Mouse (Mus musculus): ENCODE data around the gene Gpm6b.

The Gpm6b gene

DNA sequence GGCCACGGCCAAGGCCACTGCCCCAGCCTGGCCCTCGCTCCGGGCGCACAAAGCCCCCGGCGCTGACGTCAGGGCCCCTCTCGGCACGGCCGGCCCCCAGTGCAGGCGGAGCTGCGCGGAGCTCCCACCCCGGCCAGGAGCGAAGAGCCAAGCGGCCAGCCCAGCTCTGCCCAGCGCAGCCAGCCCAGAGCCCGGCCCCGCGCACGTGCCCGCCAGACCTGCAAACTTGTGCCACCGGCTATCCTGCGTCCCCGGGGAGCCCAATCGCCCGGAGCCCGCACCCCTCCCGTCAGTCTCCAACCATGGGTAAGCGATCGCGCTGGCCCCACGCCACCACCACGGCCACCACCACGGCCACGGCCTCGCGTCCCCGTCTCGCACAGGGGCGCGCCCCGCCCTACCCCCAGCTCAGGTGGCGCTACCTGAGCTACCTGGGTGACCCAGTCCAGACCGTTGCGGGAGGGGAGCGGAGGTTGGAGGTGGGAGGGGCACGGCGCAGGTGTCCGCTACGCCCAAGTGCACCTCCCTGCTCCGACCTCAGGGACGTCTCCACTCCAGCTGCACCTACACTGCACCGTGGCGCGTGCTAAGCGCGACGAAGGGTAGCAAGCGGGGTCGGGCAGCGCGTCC, at the start of gene Gpm6b:
TSS of gene Gpm6b (plus strand) at position 81 of the 630 bp plus-strand sequence.
- in situ Hi-C loops (cut with MboI; ENCODE audit: low sequenced_read_pairs), result no loop called here

DNA sequence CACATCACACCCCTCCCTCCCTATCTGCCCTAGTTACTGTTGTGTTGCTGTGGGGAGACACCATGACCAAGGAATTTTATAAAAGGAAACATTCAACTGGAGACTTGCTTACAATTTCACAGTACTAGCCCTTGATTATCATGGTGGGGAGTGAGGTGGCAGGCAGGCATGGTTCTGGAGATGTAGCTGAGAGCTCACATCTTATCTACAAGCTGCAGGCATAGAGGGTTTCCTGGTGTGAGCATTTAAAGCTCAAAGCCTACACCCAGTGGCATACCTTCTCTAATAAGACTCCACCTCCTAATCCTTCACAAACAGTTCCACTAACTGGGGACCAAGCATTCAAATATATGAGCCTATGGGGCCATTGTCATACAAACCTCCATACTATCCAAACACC, 42.4 kb upstream of the Gpm6b start:
- in situ Hi-C loops (cut with MboI; ENCODE audit: low sequenced_read_pairs), result loop anchor here (25.0 kb wide), 1 partner anchor 166 kb away; no protein-coding TSS in a partner anchor

DNA sequence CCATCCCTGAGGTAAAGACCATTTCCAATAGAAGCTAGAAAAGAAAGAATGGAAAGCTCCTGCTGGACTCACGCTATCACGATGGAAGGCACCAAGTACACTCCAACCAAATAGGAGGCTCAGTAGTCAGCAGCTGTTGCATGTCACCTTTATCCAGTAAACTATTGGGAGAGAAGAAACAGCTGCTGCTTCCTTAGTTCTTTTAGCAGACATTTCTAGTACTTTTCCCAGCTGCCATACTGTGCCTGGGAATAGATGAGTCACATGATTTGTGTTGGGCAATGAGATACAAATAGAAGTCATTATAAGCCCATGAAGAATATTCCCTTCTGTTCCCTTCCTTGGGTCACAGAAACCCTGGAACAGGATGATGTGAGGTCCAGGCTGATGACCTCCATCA, 40.4 kb upstream of the Gpm6b start:
- in situ Hi-C loops (cut with MboI; ENCODE audit: low sequenced_read_pairs), result loop anchor here (25.0 kb wide), 1 partner anchor 164 kb away; no protein-coding TSS in a partner anchor

DNA sequence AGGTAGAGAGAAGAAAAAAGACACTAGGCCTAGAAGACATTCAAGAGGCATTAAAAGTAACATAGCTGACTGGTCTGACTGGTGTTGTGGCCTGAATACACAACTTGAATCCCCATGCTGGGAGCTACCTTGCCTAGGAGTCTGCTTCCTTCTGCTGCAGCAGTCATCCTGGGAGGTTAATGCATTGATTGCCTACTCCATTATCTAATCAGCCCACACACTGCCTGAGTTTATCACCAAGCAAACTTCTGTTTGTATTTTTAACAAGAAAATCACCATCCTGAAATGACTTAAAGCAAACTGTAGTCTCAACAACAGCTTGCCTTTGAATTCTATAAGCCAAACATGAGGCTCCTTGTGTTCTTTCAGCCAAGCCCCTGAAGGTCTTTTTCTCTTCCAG, 38.9 kb upstream of the Gpm6b start:
- in situ Hi-C loops (cut with MboI; ENCODE audit: low sequenced_read_pairs), result loop anchor here (25.0 kb wide), 1 partner anchor 162 kb away; no protein-coding TSS in a partner anchor

DNA sequence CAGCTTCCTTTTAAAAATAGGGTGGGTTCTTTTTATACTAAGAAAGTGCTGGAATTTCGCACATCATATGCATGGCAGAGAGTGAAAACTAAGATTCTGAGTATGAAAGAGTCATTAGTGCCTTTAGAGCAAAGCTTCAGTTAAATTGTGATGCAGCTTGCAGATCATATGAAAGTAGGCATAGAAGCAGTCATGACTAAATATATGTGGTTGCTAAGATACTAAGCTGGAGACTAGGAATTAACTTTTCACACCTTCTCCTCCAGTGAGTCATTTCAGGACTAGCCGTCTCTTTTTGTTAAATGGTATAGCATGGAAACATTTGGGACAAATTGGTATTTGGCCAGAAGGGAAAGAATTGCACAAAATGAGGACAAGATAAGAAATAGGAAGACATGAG, 24.1 kb upstream of the Gpm6b start:
- in situ Hi-C loops (cut with MboI; ENCODE audit: low sequenced_read_pairs), result no loop called here

GRCm38 (mm10) chrX:166216248-166216647, 22.5 kb upstream of the Gpm6b start:
- in situ Hi-C loops (cut with MboI; ENCODE audit: low sequenced_read_pairs), result no loop called here

- in situ Hi-C loops (cut with MboI; ENCODE audit: low sequenced_read_pairs), result no loop called here
Measured at GRCm38 (mm10) chrX:166216720-166217119, 22.0 kb upstream of the Gpm6b start.

DNA sequence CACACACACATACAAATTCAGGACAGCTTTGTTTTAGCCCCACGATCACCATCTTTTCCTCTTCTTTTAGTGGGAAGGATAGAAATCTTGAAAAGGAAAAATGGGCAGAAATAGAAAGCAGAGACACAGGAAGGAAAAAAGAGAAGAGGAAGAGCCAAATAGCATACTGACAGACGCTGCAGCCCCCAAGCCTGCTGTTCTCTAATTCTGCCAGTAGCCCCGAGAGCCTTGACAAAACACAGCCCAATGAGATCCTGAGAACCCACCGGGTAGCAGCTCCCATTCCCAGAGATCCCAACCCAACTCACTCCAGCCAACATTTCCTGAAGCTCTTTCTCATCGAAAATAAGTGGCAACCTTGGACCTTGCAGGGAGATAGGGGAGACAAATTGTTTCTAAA, 19.4 kb upstream of the Gpm6b start:
- in situ Hi-C loops (cut with MboI; ENCODE audit: low sequenced_read_pairs), result no loop called here

- in situ Hi-C loops (cut with MboI; ENCODE audit: low sequenced_read_pairs), result no loop called here
Measured at GRCm38 (mm10) chrX:166226856-166227255, 11.9 kb upstream of the Gpm6b start.

DNA sequence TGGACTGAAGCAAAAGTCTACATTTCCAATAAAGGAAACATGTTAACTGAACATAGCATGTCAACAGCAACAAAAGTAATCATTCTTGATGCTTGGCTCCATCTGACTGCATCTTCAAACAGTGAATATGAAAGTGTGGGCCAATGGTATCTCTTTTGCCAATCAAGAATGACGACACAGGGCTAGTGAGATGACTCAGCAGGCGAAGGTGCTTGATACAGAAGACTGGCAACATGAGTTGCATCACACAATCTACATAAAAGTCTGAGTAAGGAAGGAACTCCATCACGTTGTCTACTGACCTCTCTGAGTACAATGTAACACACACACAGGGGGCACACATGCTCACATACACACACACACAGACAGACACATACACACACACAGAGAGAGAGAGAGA, 9.0 kb upstream of the Gpm6b start:
- in situ Hi-C loops (cut with MboI; ENCODE audit: low sequenced_read_pairs), result no loop called here

- in situ Hi-C loops (cut with MboI; ENCODE audit: low sequenced_read_pairs), result no loop called here
Measured at GRCm38 (mm10) chrX:166230515-166231267, 8.0 kb upstream of the Gpm6b start.

- in situ Hi-C loops (cut with MboI; ENCODE audit: low sequenced_read_pairs), result no loop called here
Measured at GRCm38 (mm10) chrX:166236131-166236530, 2.6 kb upstream of the Gpm6b start.

GRCm38 (mm10) chrX:166239520-166239919, 809 bp downstream of the Gpm6b start:
- in situ Hi-C loops (cut with MboI; ENCODE audit: low sequenced_read_pairs), result no loop called here

DNA sequence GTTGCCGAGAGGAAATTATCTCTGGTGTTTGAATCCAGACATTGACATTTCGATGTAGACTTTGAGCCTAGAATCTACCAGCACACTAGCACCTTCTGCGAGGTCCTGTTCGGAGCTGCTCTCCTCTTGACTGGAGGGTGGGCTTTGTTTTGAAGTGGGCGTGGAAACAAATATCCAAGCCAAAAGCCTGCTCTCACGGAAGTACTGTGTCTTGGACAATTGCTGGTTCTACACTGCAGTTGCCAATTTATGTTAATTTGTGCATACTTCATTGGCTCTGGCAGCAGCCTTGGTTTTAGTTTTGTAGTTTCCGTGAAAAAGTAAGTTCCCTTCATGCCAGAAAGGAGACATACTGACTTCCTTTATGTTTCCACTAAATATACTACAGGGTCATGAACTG, 2.0 kb downstream of the Gpm6b start:
- in situ Hi-C loops (cut with MboI; ENCODE audit: low sequenced_read_pairs), result no loop called here

GRCm38 (mm10) chrX:166243261-166243885, 4.7 kb downstream of the Gpm6b start:
- in situ Hi-C loops (cut with MboI; ENCODE audit: low sequenced_read_pairs), result no loop called here

DNA sequence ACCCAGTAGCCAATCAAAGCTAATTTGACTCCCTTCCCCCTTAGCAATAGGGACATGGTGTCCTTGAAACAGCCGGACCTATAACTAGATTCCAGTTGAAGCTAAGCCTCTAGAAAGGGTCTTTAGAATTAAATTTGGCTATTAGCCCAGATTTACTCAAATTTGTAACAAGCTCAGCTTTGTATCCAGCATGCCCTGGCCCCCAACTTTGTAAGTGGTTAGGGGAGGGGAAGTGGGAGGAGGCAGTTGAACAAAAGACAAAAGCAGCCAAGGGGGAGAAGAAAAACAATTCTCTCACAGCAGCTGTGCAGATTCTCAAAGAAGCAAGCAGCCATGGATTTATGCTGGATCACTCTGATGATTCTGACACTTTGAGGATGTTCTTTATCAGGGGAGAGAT, 32.8 kb downstream of the Gpm6b start:
- in situ Hi-C loops (cut with MboI; ENCODE audit: low sequenced_read_pairs), result no loop called here

GRCm38 (mm10) chrX:166272646-166273045, 33.9 kb downstream of the Gpm6b start:
- in situ Hi-C loops (cut with MboI; ENCODE audit: low sequenced_read_pairs), result no loop called here

DNA sequence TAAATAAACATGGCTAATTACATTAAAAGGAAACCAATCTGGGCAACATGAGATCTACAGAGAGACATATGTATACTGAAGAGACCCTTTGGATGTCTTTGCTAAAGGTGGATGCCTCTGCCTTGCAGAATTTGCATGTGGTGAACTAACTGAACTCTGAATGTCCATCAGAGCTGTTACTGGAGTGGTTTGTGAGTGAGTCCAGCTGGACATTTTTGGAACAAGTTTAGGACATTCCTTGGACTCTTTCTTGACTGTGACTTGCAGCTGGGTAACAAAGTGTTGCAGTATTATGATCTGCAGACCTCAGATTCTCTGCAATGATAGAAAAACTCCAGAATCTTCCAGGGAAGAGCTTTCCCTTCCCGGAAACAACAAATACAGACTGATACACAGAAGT, 41.1 kb downstream of the Gpm6b start:
- in situ Hi-C loops (cut with MboI; ENCODE audit: low sequenced_read_pairs), result no loop called here

DNA sequence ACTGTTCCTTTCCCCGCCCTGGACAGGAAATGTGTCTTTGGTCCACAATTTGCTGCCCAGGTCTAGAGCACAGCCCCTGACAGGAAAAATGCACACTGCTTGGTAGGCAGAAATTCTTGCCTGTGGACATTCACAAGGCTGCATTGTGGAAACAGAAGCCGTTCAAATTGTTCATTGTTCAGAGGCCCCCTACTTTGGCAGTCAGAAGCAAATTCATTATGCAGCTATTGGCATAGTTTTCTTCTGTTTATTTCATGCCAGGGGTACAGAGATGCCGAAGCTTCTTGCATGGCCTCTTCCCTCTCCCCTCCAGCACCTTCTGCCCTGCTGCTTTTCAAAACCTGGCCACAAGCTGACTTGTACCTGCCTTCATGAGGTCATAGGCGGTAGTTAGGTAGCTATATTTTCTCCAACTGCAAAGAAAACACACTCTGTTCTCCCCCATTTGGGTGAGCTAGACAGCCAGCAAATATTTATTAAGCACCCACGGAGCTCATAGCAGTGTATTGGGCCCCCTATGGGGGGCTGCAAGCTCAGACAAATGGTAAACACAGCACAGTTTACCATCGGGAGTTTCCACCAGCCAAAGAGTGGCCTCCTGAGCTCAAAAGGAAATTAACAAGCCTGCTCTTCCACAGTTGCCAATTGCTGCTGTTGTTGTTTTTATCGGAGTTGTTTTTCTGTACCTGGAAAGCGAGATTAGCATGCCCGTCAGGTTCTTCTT, 48.2 kb downstream of the Gpm6b start:
- in situ Hi-C loops (cut with MboI; ENCODE audit: low sequenced_read_pairs), result no loop called here

DNA sequence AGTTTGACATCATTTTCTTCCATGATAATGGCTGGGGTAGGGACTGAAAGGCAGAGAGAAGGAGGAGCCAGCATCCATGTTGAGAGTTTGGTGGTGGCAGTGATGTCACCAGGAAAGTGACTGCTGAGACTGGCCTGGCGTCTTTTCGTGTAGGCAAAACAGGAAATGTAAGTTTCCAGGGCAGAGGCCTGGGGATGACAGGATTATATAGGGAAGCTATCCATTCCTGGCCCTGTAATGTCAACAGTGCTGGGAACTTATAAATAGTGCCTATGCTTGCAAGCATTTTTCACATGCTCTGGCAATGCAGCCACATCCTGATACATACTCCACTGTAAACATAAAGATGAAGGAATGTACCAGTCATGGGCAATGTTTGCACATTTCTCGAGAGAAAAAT, 52.6 kb downstream of the Gpm6b start:
- in situ Hi-C loops (cut with MboI; ENCODE audit: low sequenced_read_pairs), result no loop called here

GRCm38 (mm10) chrX:166293465-166293864, 54.8 kb downstream of the Gpm6b start:
- in situ Hi-C loops (cut with MboI; ENCODE audit: low sequenced_read_pairs), result no loop called here
